Mouse (Mus musculus) mouse trophoblast stem cell (cell line): ENCODE data around the gene AU018091.
"Not testable (repeated sequence)": the region's sequence is repeated elsewhere in the genome, so short reads cannot be mapped to it uniquely, and the experiment has no call there.

Experiments used
- in situ Hi-C, 2 experiments: fragments of 300-500 bp; cut with MseI, MboI; formaldehyde crosslinking; loops; 2 replicates in 1 of 2; 3 replicates in 1 of 2; pipeline ENCODE4 v1.15.1; 2025

AU018091 gene

DNA sequence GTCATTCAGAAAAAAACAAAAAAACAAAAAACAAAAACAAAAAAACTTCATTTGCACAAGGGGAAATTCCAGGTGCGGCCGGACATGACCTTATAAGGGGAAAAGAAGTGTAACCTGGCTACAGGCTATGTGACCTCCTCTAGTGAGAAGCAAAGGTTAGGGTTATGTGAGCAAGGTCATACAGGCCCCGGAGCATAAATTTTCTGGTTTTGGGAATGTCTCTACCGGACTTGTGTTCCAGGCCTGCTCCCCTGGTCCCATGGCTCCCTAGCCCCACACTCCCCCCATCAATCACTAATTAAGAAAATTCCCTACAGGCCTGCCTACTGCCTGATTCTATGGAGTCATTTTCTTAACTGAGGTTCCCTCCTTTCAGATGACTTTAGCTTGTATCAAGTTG, 2.7 kb downstream of the AU018091 start:
- in situ Hi-C loops, result no loop called here

DNA sequence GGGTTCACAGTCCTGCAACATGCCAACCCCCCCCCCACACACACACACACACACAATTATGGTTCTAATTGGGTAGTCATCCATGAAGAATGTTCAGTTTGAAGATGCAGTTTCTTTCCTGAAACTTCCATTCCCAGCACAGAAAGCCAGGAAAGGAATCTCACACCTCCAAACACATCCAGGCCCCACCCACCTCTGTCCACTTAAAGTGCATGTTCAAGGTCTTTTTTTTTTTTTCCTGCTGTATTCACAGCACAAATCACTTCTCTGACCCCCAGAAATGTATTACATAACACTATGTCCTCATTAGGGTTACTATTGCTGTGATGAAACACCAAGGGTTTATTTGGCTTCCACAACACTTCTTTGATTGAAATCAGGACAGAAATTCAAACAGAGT, 4.0 kb downstream of the AU018091 start:
- in situ Hi-C loops, result no loop called here

DNA sequence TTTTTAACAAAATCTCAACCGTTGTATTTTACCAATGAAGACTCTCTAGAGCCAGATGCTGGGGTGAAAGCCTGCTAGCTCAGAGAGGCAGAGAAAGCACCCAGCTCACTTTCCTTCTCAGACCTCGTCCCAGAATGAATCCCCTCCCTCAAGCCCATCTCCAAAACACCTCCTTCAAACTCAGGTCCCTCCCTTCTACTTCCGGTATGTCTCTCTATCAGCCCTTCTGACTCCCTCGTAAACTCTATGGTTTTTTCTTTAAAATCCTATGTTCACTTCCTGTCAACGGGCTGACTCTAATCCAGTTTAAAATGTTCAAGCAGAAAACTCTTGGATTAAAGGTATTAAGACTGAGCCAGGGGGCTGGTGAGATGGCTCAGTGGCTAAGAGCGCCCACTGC, 4.6 kb downstream of the AU018091 start:
- in situ Hi-C loops, result no loop called here

DNA sequence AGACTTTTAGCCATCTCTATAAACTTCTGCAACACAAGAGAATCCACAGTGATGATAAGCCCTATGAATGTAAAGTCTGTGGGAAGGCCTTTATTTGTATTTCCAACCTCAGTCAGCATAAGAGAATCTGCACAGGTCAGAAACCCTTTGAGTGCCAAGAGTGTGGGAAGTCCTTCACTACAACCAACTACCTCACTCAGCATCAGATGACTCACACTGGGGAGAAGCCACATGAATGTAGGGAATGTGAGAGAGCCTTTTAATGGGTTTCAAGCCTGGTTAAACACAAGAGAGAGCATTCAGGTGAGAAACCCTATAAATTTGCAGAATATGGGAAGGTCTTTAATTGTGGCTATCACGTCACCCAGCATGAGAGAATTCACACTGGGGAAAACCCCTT, 18.6 kb downstream of the AU018091 start:
- in situ Hi-C loops, result no loop called here

DNA sequence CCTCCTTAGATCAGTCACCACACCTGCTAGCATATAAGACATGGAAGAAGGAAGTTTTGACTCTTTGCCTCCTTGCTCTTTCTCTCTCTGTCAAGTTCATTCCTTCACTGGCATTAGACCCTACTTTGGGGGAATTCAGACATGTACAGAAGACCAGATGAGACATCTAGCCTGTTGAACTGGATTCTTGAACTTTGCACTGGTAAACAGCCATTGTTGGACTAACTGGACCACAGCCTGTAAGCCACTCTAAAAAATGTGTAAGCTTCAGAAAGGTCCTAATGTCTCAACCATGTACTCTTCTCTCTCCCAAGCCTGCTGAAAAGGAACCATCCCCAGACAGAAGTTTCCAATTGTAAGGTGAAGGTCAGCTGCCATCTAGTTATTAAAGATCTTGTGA, 22.9 kb downstream of the AU018091 start:
- in situ Hi-C loops, result no loop called here

DNA sequence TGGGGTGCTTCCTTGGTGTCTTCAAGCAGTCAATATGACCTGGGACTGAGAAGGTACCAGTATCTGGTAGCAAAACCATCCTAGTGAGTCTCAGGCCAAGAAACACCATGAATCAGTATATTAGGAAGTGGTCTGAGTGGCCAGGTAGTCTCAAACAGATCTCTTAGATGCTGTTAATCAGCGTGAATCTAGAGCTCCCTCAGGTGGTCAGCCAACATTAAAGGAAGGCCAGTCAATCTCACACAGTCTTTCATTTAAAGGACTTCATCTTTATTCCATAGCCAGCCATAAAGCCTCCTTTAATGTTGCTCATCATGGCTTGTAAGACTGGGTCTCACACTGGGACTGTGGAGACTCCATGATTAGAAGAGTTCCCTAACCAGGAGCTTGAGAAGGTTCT, 25.7 kb downstream of the AU018091 start:
- in situ Hi-C loops, result no loop called here

DNA sequence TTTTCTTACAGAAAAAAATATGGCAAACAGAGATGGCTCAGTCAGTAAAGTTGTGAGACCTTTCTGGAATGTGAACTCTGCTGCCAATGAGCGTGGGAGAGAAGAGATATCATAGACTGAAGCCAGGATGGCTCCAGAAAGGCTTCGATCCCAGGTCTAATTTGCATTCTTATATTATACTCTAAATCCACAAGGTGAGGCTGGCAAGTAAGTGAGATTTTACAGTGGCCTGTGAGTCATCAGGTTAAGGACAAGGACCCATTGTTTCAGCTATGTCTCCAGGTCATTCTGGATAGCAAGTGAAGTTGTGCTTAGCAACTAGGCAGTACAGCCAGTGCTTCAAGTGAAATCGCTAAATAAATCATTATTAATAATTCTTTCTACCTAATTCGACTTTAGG, 33.4 kb downstream of the AU018091 start:
- in situ Hi-C loops, result no loop called here

DNA sequence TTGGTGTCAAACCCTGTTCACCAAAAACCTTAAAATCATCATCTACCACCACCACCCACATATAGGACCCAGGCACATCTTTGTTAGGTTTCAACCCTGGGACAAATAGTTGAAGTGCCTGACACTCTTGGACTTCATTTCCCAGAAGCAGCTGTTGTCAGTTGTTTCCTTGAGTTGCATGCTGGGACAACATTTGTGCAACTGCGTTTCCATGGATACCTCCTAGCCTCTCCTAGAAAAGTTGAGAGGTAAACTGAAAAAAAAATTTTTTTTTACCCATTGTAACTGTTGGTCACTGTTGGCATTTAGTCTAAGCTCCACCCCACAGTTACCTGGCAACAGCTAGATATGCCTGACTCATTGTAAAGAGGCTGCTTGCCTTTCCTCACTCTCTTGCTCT, 34.3 kb downstream of the AU018091 start:
- in situ Hi-C loops, result no loop called here

DNA sequence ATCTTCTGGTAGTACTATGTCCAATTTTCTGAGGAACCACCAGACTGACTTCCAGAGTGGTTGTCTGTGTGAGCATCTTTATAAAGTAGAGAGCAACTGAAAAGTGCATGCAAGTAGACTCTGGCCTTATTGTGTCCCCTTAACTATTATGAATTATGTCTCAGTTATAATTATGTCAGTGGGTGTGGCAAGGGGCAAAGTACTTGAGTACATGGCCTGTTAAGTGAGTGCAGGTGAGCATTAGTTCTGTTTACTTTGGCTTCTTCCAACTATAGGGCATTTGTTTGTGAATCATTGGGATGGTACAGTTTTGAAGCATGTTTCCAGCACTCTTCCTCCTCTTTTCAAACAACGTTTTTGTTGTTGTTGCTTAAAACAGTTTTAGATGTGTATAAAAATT, 38.7 kb downstream of the AU018091 start:
- in situ Hi-C loops, result no loop called here

DNA sequence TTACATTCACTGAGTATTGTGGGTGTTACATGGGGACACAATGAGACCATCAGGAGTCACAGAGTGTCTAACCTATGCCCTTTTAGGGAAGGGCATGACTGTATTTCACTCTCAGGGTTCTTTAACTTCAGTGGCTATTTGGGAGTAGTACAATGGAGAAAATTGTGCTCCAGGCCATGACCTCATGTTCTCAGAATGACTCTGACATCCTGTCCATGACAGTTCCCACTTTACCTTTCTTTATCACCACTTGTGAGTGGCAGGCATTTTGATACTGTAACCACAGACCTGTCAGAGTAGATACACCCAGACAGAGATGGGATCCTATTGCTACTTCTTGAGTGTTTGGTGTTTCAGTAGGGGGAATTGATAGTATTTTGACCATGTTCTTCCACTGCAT, 40.4 kb downstream of the AU018091 start:
- in situ Hi-C loops, result not testable (repeated sequence)

DNA sequence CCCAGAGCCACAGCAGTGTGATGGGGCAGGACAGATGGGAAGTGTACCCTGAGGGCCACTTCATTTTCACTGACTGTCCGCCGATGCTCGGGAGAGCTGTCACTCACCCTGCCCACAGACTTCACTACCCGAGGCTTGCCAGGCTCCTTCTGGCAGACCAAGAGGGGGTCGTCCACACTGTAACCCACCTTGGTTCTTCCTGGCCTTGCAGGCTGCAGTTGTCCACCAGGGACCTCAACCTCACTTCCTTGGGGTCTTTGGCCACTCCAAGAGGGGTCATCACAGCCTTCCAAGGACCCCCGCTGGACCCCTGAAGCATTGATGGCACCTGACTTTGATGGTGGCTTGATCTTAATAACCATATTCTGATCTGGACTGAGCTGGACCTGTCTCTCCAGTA, 57.8 kb downstream of the AU018091 start:
- in situ Hi-C loops, result not testable (repeated sequence)

DNA sequence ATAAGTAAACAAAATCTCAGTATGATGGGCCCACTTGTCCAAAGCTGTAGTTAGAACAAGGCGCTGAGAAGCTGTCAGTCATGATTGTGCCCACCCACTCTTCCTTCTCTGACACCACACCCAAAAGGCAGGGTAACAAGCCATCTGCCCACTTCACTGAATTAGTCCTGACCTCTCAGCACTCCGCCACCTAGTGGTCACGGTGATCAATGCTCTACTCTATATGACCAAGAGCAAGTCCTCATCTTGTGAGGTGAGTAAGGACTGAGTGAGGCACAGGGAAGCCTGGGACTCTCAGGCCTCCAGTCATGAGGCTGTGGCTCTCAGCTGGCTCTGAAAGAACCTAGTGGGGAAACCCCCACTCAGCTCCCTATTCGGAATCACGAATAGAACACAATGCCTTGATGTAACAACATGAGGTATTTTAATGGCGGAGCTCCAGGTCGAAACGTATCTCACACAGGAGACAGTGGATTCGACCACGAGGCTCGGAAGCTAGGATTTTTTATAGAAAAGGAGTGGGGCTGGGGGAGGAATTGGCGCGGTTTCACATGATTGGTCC, 62.4 kb downstream of the AU018091 start:
- in situ Hi-C loops, result not testable (repeated sequence)
